Comparison of ENCODE assay signal across 23 mouse cellular contexts in the genomic region with DNA sequence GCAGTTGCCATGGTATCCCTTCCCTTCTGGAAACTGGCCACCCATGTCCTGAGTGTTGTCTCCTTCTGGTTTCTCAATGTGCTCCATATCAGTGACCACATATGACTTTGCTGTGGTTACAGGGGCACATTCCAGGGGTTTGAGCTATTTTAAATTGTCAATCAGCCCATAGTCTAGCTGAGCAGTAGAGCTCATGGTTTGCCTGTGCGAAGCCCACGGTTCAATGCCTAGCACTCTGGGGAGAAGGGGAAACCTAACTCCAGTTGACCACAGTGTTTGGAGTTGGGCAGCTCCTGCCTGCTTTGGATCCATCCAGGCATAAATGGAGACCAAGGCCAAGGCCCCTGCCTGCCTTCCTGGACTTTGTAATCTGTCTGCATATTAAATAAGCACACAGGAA.
"Had no signal": no experiment of that assay in that cellular context is flagged by ENCODE, and none has a peak within 500 bp of the region (broad histone marks: within the 10 kb centered on the region; RNA-seq: fewer than 3 reads in every experiment).

No protein-coding gene starts in this region.

- H3K27ac ChIP-seq: layer of hippocampus, adult 2 months; left cerebral cortex, adult 2 months; liver, embryonic 13.5 days; midbrain, embryonic 10.5 days; midbrain, embryonic 13.5 days; stomach, postnatal 0 days had no signal

- H3K4me2 ChIP-seq: liver, embryonic 13.5 days; midbrain, embryonic 13.5 days had no signal

- ATAC-seq: intestine, embryonic 16.5 days; midbrain, embryonic 13.5 days; midbrain, embryonic 16.5 days had no signal

- H3K9me3 ChIP-seq: liver, embryonic 13.5 days had no signal

- H3K27me3 ChIP-seq: liver, embryonic 13.5 days; midbrain, embryonic 13.5 days had no signal

- H3K9ac ChIP-seq: liver, embryonic 13.5 days; midbrain, embryonic 13.5 days had no signal

- H3K4me1 ChIP-seq: liver, embryonic 13.5 days; midbrain, embryonic 10.5 days; midbrain, embryonic 13.5 days had no signal

- H3K4me3 ChIP-seq: layer of hippocampus, adult 2 months; left cerebral cortex, adult 2 months; liver, embryonic 13.5 days; midbrain, embryonic 10.5 days; midbrain, embryonic 13.5 days; myocyte had no signal

- DNase-seq: kidney, adult 18-20 months; kidney, adult 9 months; kidney, postnatal 25 days; layer of hippocampus, adult 9-11 months; left cerebral cortex, postnatal 4 days; liver, embryonic 13.5 days; lung, adult 2 months; lung, postnatal 14 days; lung, postnatal 4 days; right cerebral cortex, adult 18-20 months; right cerebral cortex, postnatal 14 days; right cerebral cortex, postnatal 4 days; thymus, adult 2 months; thymus, postnatal 14 days; thymus, postnatal 4 days had no signal
